Mouse (Mus musculus): ENCODE measurements around the gene Phlda1. TPM values are rescaled to one million over a fixed set of nuclear protein-coding genes. Genes with fewer than 3 reads are reported as not detected.

The Phlda1 gene
- 32.2 and 32.7 TPM in 2 replicates for polyA plus RNA-seq (2014; fragmentation: Nextera tagmentation; extraction: Ambion mirVana)

GRCm38 (mm10) chr10:111506101-111506925 is at the start of gene Phlda1:
Phlda1 (plus strand) TSS chr10:111506286.
- H3K4me2 ChIP-seq (ENCODE audit: low read depth), result peak within 1 kb of the TSS; percentile 55
- H3K27ac ChIP-seq (ENCODE audit: low read depth, low read length), result peak within 1 kb of the TSS; percentile 86
- no peaks in the 10 kb centered on the region for H3K27me3 ChIP-seq (ENCODE audit: control insufficient read depth, insufficient read depth, low read length)
- H3K4me3 ChIP-seq (ENCODE audit: low read depth, low read length), result peak within 1 kb of the TSS; percentile 57
- H3K4me1 ChIP-seq (ENCODE audit: control insufficient read depth, insufficient read depth, low read length), result peaks cover 9% of the 10 kb centered on the region; the same call in 1 of the 2 replicates
- no peaks in the 10 kb centered on the region for H3K9me3 ChIP-seq (ENCODE audit: control insufficient read depth, low read length)
- H3K36me3 ChIP-seq (ENCODE audit: control insufficient read depth, insufficient read depth, low read length), result no peaks in the 10 kb centered on the region
- ATAC-seq (ENCODE audit: insufficient read depth, low FRiP score, low TSS enrichment) (peak; percentile 89), DNase-seq (ENCODE audit: low spot score) (peak; percentile 91)
- H3K9ac ChIP-seq (ENCODE audit: low read length), result peak within 1 kb of the TSS; percentile 77
- under 1% methylated on average over 79 of the region's 94 CpGs for WGBS

- Histone ChIP-seq H3K9me3 (ENCODE audit: control insufficient read depth, low read length) (no peaks in the 10 kb centered on the region), H3K4me2 (ENCODE audit: low read depth) (no peak overlapping the region), H3K9ac (ENCODE audit: low read length) (no peak overlapping the region), H3K27ac (ENCODE audit: low read depth, low read length) (no peak overlapping the region), H3K36me3 (ENCODE audit: control insufficient read depth, insufficient read depth, low read length) (no peaks in the 10 kb centered on the region), H3K4me1 (ENCODE audit: control insufficient read depth, insufficient read depth, low read length) (0 out of 2 replicates have a peak, but pooled peaks cover 5% of the 10 kb centered on the region), H3K27me3 (ENCODE audit: control insufficient read depth, insufficient read depth, low read length) (no peaks in the 10 kb centered on the region), H3K4me3 (ENCODE audit: low read depth, low read length) (no peak overlapping the region)
- no peak for ATAC-seq (ENCODE audit: insufficient read depth, low FRiP score, low TSS enrichment)
- 86% methylated on average over 7 of the region's 7 CpGs for WGBS
- no peak for DNase-seq (ENCODE audit: low spot score)
These were observed 48.0 kb upstream of the Phlda1 start for GRCm38 (mm10) chr10:111458088-111458487.

- Histone ChIP-seq H3K4me1 (ENCODE audit: control insufficient read depth, insufficient read depth, low read length) (0 out of 2 replicates have a peak, but pooled peaks cover 5% of the 10 kb centered on the region), H3K27ac (ENCODE audit: low read depth, low read length) (no peak overlapping the region), H3K9me3 (ENCODE audit: control insufficient read depth, low read length) (no peaks in the 10 kb centered on the region), H3K9ac (ENCODE audit: low read length) (no peak overlapping the region), H3K36me3 (ENCODE audit: control insufficient read depth, insufficient read depth, low read length) (no peaks in the 10 kb centered on the region), H3K4me3 (ENCODE audit: low read depth, low read length) (no peak overlapping the region), H3K4me2 (ENCODE audit: low read depth) (no peak overlapping the region), H3K27me3 (ENCODE audit: control insufficient read depth, insufficient read depth, low read length) (no peaks in the 10 kb centered on the region)
- WGBS, result 77% methylated on average over 9 of the region's 9 CpGs
- DNase-seq (ENCODE audit: low spot score) (no peak), ATAC-seq (ENCODE audit: insufficient read depth, low FRiP score, low TSS enrichment) (no peak)
These were observed 47.0 kb upstream of the Phlda1 start for GRCm38 (mm10) chr10:111459040-111459439.

- Histone ChIP-seq H3K9ac (ENCODE audit: low read length) (no peak overlapping the region), H3K4me1 (ENCODE audit: control insufficient read depth, insufficient read depth, low read length) (0 out of 2 replicates have a peak, but pooled peaks cover 5% of the 10 kb centered on the region), H3K4me3 (ENCODE audit: low read depth, low read length) (no peak overlapping the region), H3K4me2 (ENCODE audit: low read depth) (no peak overlapping the region), H3K27me3 (ENCODE audit: control insufficient read depth, insufficient read depth, low read length) (no peaks in the 10 kb centered on the region), H3K27ac (ENCODE audit: low read depth, low read length) (no peak overlapping the region), H3K9me3 (ENCODE audit: control insufficient read depth, low read length) (no peaks in the 10 kb centered on the region), H3K36me3 (ENCODE audit: control insufficient read depth, insufficient read depth, low read length) (no peaks in the 10 kb centered on the region)
- ATAC-seq (ENCODE audit: insufficient read depth, low FRiP score, low TSS enrichment) (no peak), DNase-seq (ENCODE audit: low spot score) (no peak)
- WGBS, result 78% methylated on average over 3 of the region's 3 CpGs
These were observed 46.2 kb upstream of the Phlda1 start for GRCm38 (mm10) chr10:111459874-111460273.

GRCm38 (mm10) chr10:111460381-111460780 is 45.7 kb upstream of the Phlda1 start:
- H3K27ac ChIP-seq (ENCODE audit: low read depth, low read length), result no peak overlapping the region
- peak; percentile 72 for ATAC-seq (ENCODE audit: insufficient read depth, low FRiP score, low TSS enrichment)

GRCm38 (mm10) chr10:111464833-111465232 is 41.3 kb upstream of the Phlda1 start:
- Histone ChIP-seq H3K4me1 (ENCODE audit: control insufficient read depth, insufficient read depth, low read length) (0 out of 2 replicates have a peak, but pooled peaks cover 3% of the 10 kb centered on the region), H3K9ac (ENCODE audit: low read length) (no peak overlapping the region), H3K27ac (ENCODE audit: low read depth, low read length) (no peak overlapping the region), H3K27me3 (ENCODE audit: control insufficient read depth, insufficient read depth, low read length) (no peaks in the 10 kb centered on the region), H3K4me2 (ENCODE audit: low read depth) (no peak overlapping the region), H3K4me3 (ENCODE audit: low read depth, low read length) (no peak overlapping the region), H3K36me3 (ENCODE audit: control insufficient read depth, insufficient read depth, low read length) (no peaks in the 10 kb centered on the region), H3K9me3 (ENCODE audit: control insufficient read depth, low read length) (no peaks in the 10 kb centered on the region)
- DNase-seq (ENCODE audit: low spot score) (no peak), ATAC-seq (ENCODE audit: insufficient read depth, low FRiP score, low TSS enrichment) (no peak)
- WGBS, result 92% methylated on average over 1 of the region's 1 CpGs

More at GRCm38 (mm10) chr10:111460381-111460780, 45.7 kb upstream of the Phlda1 start:
- WGBS, result 0% methylated on average over 4 of the region's 4 CpGs
- no peak overlapping the region for H3K4me3 ChIP-seq (ENCODE audit: low read depth, low read length)
- no peaks in the 10 kb centered on the region for H3K36me3 ChIP-seq (ENCODE audit: control insufficient read depth, insufficient read depth, low read length)
- H3K27me3 ChIP-seq (ENCODE audit: control insufficient read depth, insufficient read depth, low read length), result no peaks in the 10 kb centered on the region
- no peaks in the 10 kb centered on the region for H3K9me3 ChIP-seq (ENCODE audit: control insufficient read depth, low read length)
- H3K4me1 ChIP-seq (ENCODE audit: control insufficient read depth, insufficient read depth, low read length), result 0 out of 2 replicates have a peak, but pooled peaks cover 5% of the 10 kb centered on the region
- no peak overlapping the region for H3K9ac ChIP-seq (ENCODE audit: low read length)
- no peak overlapping the region for H3K4me2 ChIP-seq (ENCODE audit: low read depth)
- no peak for DNase-seq (ENCODE audit: low spot score)

- ATAC-seq (ENCODE audit: insufficient read depth, low FRiP score, low TSS enrichment), result no peak
- H3K27ac ChIP-seq (ENCODE audit: low read depth, low read length), result no peak overlapping the region
- 65% methylated on average over 2 of the region's 2 CpGs for WGBS
These were observed 40.7 kb upstream of the Phlda1 start for GRCm38 (mm10) chr10:111465409-111465808.

GRCm38 (mm10) chr10:111471166-111471565 is 34.9 kb upstream of the Phlda1 start:
- Histone ChIP-seq H3K36me3 (ENCODE audit: control insufficient read depth, insufficient read depth, low read length) (no peaks in the 10 kb centered on the region), H3K9me3 (ENCODE audit: control insufficient read depth, low read length) (no peaks in the 10 kb centered on the region), H3K4me3 (ENCODE audit: low read depth, low read length) (no peak overlapping the region), H3K27me3 (ENCODE audit: control insufficient read depth, insufficient read depth, low read length) (no peaks in the 10 kb centered on the region), H3K4me2 (ENCODE audit: low read depth) (no peak overlapping the region), H3K27ac (ENCODE audit: low read depth, low read length) (no peak overlapping the region), H3K9ac (ENCODE audit: low read length) (no peak overlapping the region), H3K4me1 (ENCODE audit: control insufficient read depth, insufficient read depth, low read length) (peaks cover 11% of the 10 kb centered on the region; the same call in 1 of the 2 replicates)
- DNase-seq (ENCODE audit: low spot score) (no peak), ATAC-seq (ENCODE audit: insufficient read depth, low FRiP score, low TSS enrichment) (no peak)
- 84% methylated on average over 9 of the region's 9 CpGs for WGBS

More at GRCm38 (mm10) chr10:111465409-111465808, 40.7 kb upstream of the Phlda1 start:
- no peaks in the 10 kb centered on the region for H3K36me3 ChIP-seq (ENCODE audit: control insufficient read depth, insufficient read depth, low read length)
- no peak overlapping the region for H3K4me3 ChIP-seq (ENCODE audit: low read depth, low read length)
- DNase-seq (ENCODE audit: low spot score), result no peak
- no peak overlapping the region for H3K4me2 ChIP-seq (ENCODE audit: low read depth)
- H3K4me1 ChIP-seq (ENCODE audit: control insufficient read depth, insufficient read depth, low read length), result 0 out of 2 replicates have a peak, but pooled peaks cover under 1% of the 10 kb centered on the region
- no peaks in the 10 kb centered on the region for H3K9me3 ChIP-seq (ENCODE audit: control insufficient read depth, low read length)
- H3K9ac ChIP-seq (ENCODE audit: low read length), result no peak overlapping the region
- no peaks in the 10 kb centered on the region for H3K27me3 ChIP-seq (ENCODE audit: control insufficient read depth, insufficient read depth, low read length)

Data from neural tube, embryonic 11.5 days (tissue).